Mouse (Mus musculus) hindbrain, embryonic 16.5 days (tissue): ENCODE measurements around the gene Gpd2. TPM values are rescaled to one million over a fixed set of nuclear protein-coding genes. Genes with fewer than 3 reads are reported as not detected.
A peak's percentile ranks its signal among the peaks of the same experiment; 100 is the strongest.

Experiments used
- ATAC-seq: fragments of 200-750 bp; cut with Nextera tagmentation; 2 replicates; pipeline ENCODE4 v1.8.0; 2017; ENCODE audit warnings: moderate TSS enrichment, moderate library complexity
- H3K27ac ChIP-seq: fragments of 300-500 bp; sonication (generic); 2 replicates; pipeline ENCODE4 v1.5.1; 2014; ENCODE audit warnings: low read depth, mild to moderate bottlenecking, control low read depth, low read length, moderate library complexity
- H3K27me3 ChIP-seq: fragments of 300-500 bp; sonication (generic); replicated peaks from 2 replicates; pipeline ENCODE4 v1.6.1; 2014; ENCODE audit warnings: low read length; ENCODE audit not compliant: control insufficient read depth, insufficient read depth
- H3K36me3 ChIP-seq: fragments of 300-500 bp; sonication (generic); 2 replicates; pipeline ENCODE4 v1.6.1; 2014; ENCODE audit warnings: mild to moderate bottlenecking, low read length, moderate library complexity, mixed read lengths; ENCODE audit not compliant: control insufficient read depth, insufficient read depth
- H3K4me1 ChIP-seq: fragments of 300-500 bp; sonication (generic); 2 replicates; pipeline ENCODE4 v1.6.1; 2014; ENCODE audit warnings: low read depth, low read length; ENCODE audit not compliant: control insufficient read depth, insufficient read depth
- H3K4me2 ChIP-seq: fragments of 300-500 bp; sonication (generic); 2 replicates; pipeline ENCODE4 v1.6.1; 2014; ENCODE audit warnings: mild to moderate bottlenecking, low read length, control low read depth, moderate library complexity
- H3K4me3 ChIP-seq: fragments of 300-500 bp; sonication (generic); 2 replicates; pipeline ENCODE4 v1.5.1; 2014; ENCODE audit warnings: mild to moderate bottlenecking, low read length, control low read depth, moderate library complexity
- H3K9ac ChIP-seq: fragments of 300-500 bp; sonication (generic); 2 replicates; pipeline ENCODE4 v1.6.1; 2014; ENCODE audit warnings: low read depth, mild to moderate bottlenecking, control low read depth, low read length, moderate library complexity
- H3K9me3 ChIP-seq: fragments of 300-500 bp; sonication (generic); 2 replicates; pipeline ENCODE4 v1.6.1; 2014; ENCODE audit warnings: mild to moderate bottlenecking, low read length, moderate library complexity; ENCODE audit not compliant: control insufficient read depth
- WGBS: fragments of 180-500 bp; shearing (Covaris S2); extraction: QIAGEN DNeasy Blood & Tissue Kit; methylation state at CpG from one replicate; pipeline ENCODE4 v1.1.7; 2014; 5-methylcytosine and 5-hydroxymethylcytosine counted together
- polyA plus RNA-seq: library from polyadenylated mRNA; unstranded; fragments of >200 nt; fragmentation: Nextera tagmentation; extraction: Ambion mirVana; gene quantifications from 2 replicates; pipeline ENCODE4 v1.2.1, GENCODE M21; 2015

Gpd2 gene
- polyA plus RNA-seq, 1 experiment from 2014 or later = 31.6 TPM

DNA sequence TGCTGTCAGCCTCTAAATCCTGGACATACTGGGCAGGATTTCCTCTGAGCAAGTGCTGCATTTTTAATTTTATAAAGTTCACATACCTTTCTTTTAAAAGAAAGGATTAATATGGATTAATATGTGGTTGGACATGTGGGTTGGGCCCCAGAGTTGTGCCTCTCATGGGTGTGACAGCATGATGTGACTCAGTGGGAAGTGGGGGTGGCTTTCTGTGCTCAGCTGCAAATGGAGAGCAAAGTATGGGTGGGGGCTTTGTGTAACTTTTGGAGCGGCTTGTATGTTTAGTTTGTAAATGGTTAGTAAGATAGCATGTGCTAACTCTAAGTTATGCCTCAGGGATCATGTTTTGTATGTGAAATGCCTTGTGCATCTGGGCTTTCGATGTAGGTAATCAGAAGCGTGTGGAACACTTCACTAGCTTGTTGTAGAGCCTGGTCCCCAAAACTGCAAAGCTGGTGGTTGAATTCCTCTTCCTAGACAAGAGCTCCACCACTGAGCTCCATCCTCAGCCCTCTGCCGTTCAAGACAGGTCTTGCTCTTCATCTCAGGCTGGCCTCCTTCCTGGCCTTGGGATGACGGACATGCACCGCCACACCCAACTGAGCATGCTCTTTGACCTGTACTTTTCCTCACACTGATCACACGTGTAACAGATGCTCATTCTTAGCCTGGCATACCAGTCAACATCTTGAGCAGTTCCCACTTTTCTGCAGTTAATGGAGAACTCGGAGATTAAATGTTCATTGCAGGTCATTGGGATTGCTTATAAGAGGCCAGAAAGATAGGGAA, 24.0 kb downstream of the Gpd2 start:
- Histone ChIP-seq H3K9ac (no peak overlapping the region), H3K36me3 (no peaks in the 10 kb centered on the region), H3K4me3 (no peak overlapping the region), H3K4me2 (no peak overlapping the region), H3K27me3 (no peaks in the 10 kb centered on the region), H3K9me3 (no peaks in the 10 kb centered on the region), H3K27ac (no peak overlapping the region), H3K4me1 (no peaks in the 10 kb centered on the region)
- no peak for ATAC-seq
- WGBS = 85% methylated on average over 8 of the region's 8 CpGs

DNA sequence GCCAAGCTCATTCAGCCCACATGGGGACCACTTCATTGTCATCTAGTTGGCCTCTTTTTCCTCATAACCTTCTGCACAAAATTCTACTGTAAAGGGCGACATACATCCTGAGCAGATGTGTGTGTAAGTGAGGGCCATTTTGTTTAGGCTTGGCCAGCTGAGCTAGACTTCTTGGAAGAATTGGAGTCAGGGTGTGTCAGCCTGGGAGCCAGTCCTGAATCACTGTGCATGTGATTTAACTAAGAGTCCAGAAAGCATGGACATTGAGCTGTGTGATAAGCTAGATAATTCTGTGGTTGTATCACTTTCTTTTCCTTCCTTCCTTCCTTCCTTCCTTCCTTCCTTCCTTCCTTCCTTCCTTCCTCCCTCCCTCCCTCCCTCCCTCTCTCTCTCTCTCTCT, 26.0 kb downstream of the Gpd2 start:
- H3K4me1 ChIP-seq = no peaks in the 10 kb centered on the region
- WGBS = 96% methylated on average over 1 of the region's 1 CpGs
- no peaks in the 10 kb centered on the region for H3K36me3 ChIP-seq
- no peak overlapping the region for H3K4me3 ChIP-seq
- H3K9ac ChIP-seq = no peak overlapping the region
- H3K4me2 ChIP-seq = no peak overlapping the region
- H3K27ac ChIP-seq = no peak overlapping the region
- H3K9me3 ChIP-seq = no peaks in the 10 kb centered on the region
- no peaks in the 10 kb centered on the region for H3K27me3 ChIP-seq
- ATAC-seq = no peak

- WGBS = 91% methylated on average over 7 of the region's 7 CpGs
- no peaks in the 10 kb centered on the region for H3K4me1 ChIP-seq
- no peak overlapping the region for H3K9ac ChIP-seq
- no peak overlapping the region for H3K4me2 ChIP-seq
- H3K36me3 ChIP-seq = no peaks in the 10 kb centered on the region
- no peaks in the 10 kb centered on the region for H3K9me3 ChIP-seq
- no peak overlapping the region for H3K4me3 ChIP-seq
- ATAC-seq = no peak
- H3K27ac ChIP-seq = no peak overlapping the region
- H3K27me3 ChIP-seq = no peaks in the 10 kb centered on the region
Observed at GRCm38 (mm10) chr2:57264912-57265311, 27.5 kb downstream of the Gpd2 start.

GRCm38 (mm10) chr2:57266679-57267393, 29.4 kb downstream of the Gpd2 start:
- Histone ChIP-seq H3K36me3 (no peaks in the 10 kb centered on the region), H3K4me1 (no peaks in the 10 kb centered on the region), H3K4me2 (no peak overlapping the region), H3K9ac (no peak overlapping the region), H3K4me3 (no peak overlapping the region), H3K27me3 (no peaks in the 10 kb centered on the region), H3K9me3 (no peaks in the 10 kb centered on the region), H3K27ac (peak overlapping the region; percentile 54; the same call in 1 of the 2 replicates)
- 44% methylated on average over 4 of the region's 4 CpGs for WGBS
- peak; percentile 81 for ATAC-seq

GRCm38 (mm10) chr2:57267394-57267716, 29.9 kb downstream of the Gpd2 start:
- no peak overlapping the region for H3K4me2 ChIP-seq
- 18% methylated on average over 7 of the region's 7 CpGs for WGBS

DNA sequence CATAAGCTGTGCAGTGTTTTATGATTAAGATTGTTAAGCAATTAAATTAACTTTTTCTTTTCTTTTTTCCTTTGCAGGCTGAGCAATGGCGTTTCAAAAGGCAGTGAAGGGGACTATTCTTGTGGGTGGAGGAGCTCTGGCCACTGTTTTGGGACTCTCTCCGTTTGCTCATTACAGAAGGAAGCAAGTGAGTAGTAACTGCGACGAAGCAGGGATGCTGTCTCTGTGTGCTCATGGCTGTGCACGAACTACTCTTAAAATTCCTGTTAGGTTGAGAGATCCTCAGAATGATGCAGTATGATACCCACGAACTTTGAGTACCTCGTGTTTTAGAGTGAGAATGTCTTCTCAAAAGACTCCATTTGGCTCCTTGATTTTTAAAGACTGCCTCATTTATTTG, 30.5 kb downstream of the Gpd2 start:
- Histone ChIP-seq H3K9me3 (no peaks in the 10 kb centered on the region), H3K4me3 (no peak overlapping the region), H3K36me3 (no peaks in the 10 kb centered on the region), H3K9ac (no peak overlapping the region), H3K4me1 (no peaks in the 10 kb centered on the region), H3K27ac (peak overlapping the region; percentile 6; the same call in 1 of the 2 replicates), H3K4me2 (no peak overlapping the region), H3K27me3 (no peaks in the 10 kb centered on the region)
- no peak for ATAC-seq
- WGBS = 34% methylated on average over 7 of the region's 7 CpGs

More at GRCm38 (mm10) chr2:57267394-57267716, 29.9 kb downstream of the Gpd2 start:
- Histone ChIP-seq H3K4me3 (no peak overlapping the region), H3K36me3 (no peaks in the 10 kb centered on the region), H3K9ac (no peak overlapping the region), H3K27ac (peak overlapping the region; percentile 54; the same call in 1 of the 2 replicates), H3K9me3 (no peaks in the 10 kb centered on the region), H3K27me3 (no peaks in the 10 kb centered on the region), H3K4me1 (no peaks in the 10 kb centered on the region)
- no peak for ATAC-seq

GRCm38 (mm10) chr2:57268839-57269238, 31.4 kb downstream of the Gpd2 start:
- 89% methylated on average over 3 of the region's 3 CpGs for WGBS
- Histone ChIP-seq H3K27me3 (no peaks in the 10 kb centered on the region), H3K9me3 (no peaks in the 10 kb centered on the region), H3K4me2 (no peak overlapping the region), H3K9ac (no peak overlapping the region), H3K27ac (no peak overlapping the region), H3K36me3 (no peaks in the 10 kb centered on the region), H3K4me3 (no peak overlapping the region), H3K4me1 (no peaks in the 10 kb centered on the region)
- no peak for ATAC-seq

GRCm38 (mm10) chr2:57269690-57270435, 32.4 kb downstream of the Gpd2 start:
- Histone ChIP-seq H3K9me3 (no peaks in the 10 kb centered on the region), H3K4me2 (no peak overlapping the region), H3K9ac (no peak overlapping the region), H3K27ac (no peak overlapping the region), H3K36me3 (no peaks in the 10 kb centered on the region), H3K4me1 (no peaks in the 10 kb centered on the region), H3K27me3 (no peaks in the 10 kb centered on the region), H3K4me3 (no peak overlapping the region)
- no peak for ATAC-seq
- WGBS = 68% methylated on average over 13 of the region's 13 CpGs

DNA sequence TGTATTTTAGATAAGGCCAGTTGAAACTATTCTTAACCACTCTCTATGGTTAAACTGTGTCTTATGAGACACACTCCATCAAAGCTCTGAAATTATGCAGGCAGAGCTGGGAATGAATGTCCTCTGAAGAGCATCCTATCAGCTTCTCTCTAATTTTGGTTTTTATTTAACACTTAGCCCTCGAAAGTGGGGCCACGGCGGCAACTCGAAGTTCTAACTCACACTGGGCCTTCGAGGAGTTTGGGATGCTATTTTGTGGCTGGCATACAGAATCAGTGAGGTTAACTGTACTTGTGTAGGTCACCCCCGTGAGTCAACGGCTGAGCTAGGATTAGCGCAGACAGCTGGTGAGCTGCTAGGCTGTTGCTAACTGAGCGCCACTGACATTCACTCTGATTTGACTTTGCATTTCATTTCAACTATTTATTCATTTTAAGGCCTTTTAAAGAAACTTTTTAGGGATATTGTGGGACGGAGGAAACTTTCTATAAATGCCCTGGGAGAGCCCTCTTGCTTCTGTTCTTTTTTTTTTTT, 42.8 kb downstream of the Gpd2 start:
- H3K9me3 ChIP-seq = no peaks in the 10 kb centered on the region
- ATAC-seq = no peak
- 83% methylated on average over 10 of the region's 10 CpGs for WGBS

More for the DNA sequence above, 42.8 kb downstream of the Gpd2 start:
- Histone ChIP-seq H3K36me3 (no peaks in the 10 kb centered on the region), H3K4me1 (no peaks in the 10 kb centered on the region), H3K27ac (no peak overlapping the region), H3K4me3 (no peak overlapping the region), H3K27me3 (no peaks in the 10 kb centered on the region), H3K9ac (no peak overlapping the region), H3K4me2 (no peak overlapping the region)
